Mouse (Mus musculus): ENCODE data around the gene Mdfi. TPM values are rescaled to one million over a fixed set of nuclear protein-coding genes. Genes with fewer than 3 reads are reported as not detected.

The Mdfi gene
- polyA plus RNA-seq, 1 experiment from 2014 or later = 15.7 TPM

DNA sequence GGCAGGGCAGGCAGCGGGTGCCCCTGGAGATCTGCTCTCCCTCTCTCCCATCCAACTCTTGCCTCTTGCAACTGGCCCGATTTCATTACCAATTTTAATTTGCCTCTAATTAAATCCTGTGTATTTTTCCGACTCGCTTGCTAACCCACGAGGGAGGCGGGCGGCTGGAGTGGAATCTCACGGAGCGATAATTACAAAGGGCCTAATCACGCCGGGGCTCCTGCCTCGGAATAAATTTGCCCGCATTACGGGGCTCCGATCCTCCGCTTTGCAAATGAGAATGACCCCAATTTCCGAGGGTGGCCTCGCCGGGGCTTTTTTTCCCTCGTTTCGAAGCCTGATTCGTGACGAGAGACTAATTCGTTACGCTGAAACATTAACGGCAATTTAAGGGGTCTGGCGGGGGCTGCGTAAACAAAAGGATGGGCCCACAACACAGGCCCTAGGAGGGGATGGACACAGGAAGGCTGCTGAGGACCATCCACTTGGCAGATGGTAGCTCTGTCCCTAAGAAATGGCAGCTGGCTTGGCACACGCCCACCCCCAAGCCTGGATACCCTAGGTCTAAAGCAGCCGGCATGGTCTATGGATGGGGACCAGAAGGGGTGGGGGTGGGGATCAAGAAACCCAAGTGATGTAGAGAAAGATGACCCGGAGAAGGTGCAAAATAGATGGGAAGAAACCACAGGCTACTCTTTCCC lies 38.0 kb upstream of the Mdfi start:
- Histone ChIP-seq H3K4me2 (replicated peaks; ENCODE audit: low read depth, low read length) (no peak overlapping the region), H3K4me3 (ENCODE audit: low read length) (no peak overlapping the region), H3K4me1 (ENCODE audit: control insufficient read depth, insufficient read depth, low read length) (peaks cover 2% of the 10 kb centered on the region; the same call in 1 of the 2 replicates), H3K9ac (ENCODE audit: low read depth, low read length) (no peak overlapping the region), H3K27ac (ENCODE audit: low read depth, low read length) (no peak overlapping the region), H3K36me3 (ENCODE audit: control insufficient read depth, insufficient read depth, low read length) (peaks cover 68% of the 10 kb centered on the region), H3K27me3 (ENCODE audit: control insufficient read depth, insufficient read depth, low read length) (no peaks in the 10 kb centered on the region), H3K9me3 (ENCODE audit: control insufficient read depth, low read length) (no peaks in the 10 kb centered on the region)
- ATAC-seq (ENCODE audit: low FRiP score, low TSS enrichment) = no peak
- 82% methylated on average over 31 of the region's 31 CpGs for WGBS

DNA sequence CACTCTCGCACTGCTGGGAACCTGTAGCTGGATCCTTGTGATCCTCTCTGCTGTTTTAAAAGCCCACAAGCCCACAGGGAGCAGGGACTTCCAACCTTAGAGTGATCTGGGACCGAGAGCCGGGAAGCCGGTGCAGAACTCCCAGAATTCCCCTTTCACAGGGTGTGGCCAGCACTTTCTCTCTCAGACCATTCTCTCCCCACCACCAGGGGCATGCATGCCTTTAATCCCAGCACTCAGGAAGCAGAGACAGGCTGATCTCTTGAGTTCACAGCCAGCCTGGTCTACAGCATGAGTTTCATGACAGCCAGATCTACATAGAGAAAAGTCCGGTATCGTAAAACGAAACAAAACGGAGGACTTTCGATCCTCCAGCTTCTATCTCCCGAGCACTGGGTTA lies 35.4 kb upstream of the Mdfi start:
- H3K4me3 ChIP-seq (ENCODE audit: low read length) = no peak overlapping the region
- no peak for ATAC-seq (ENCODE audit: low FRiP score, low TSS enrichment)
- no peaks in the 10 kb centered on the region for H3K9me3 ChIP-seq (ENCODE audit: control insufficient read depth, low read length)
- 92% methylated on average over 10 of the region's 10 CpGs for WGBS
- H3K27ac ChIP-seq (ENCODE audit: low read depth, low read length) = no peak overlapping the region
- no peak overlapping the region for H3K9ac ChIP-seq (ENCODE audit: low read depth, low read length)
- no peak overlapping the region for H3K4me2 ChIP-seq (replicated peaks; ENCODE audit: low read depth, low read length)
- no peaks in the 10 kb centered on the region for H3K4me1 ChIP-seq (ENCODE audit: control insufficient read depth, insufficient read depth, low read length)
- H3K27me3 ChIP-seq (ENCODE audit: control insufficient read depth, insufficient read depth, low read length) = no peaks in the 10 kb centered on the region
- H3K36me3 ChIP-seq (ENCODE audit: control insufficient read depth, insufficient read depth, low read length) = peaks cover 51% of the 10 kb centered on the region

GRCm38 (mm10) chr17:47866037-47866436 lies 31.5 kb upstream of the Mdfi start:
- Histone ChIP-seq H3K27ac (ENCODE audit: low read depth, low read length) (0 out of 2 replicates have a peak overlapping the region, but pooled peaks have one; percentile 44), H3K27me3 (ENCODE audit: control insufficient read depth, insufficient read depth, low read length) (no peaks in the 10 kb centered on the region), H3K4me3 (ENCODE audit: low read length) (no peak overlapping the region), H3K4me1 (ENCODE audit: control insufficient read depth, insufficient read depth, low read length) (0 out of 2 replicates have a peak, but pooled peaks cover 2% of the 10 kb centered on the region), H3K4me2 (replicated peaks; ENCODE audit: low read depth, low read length) (no peak overlapping the region), H3K9me3 (ENCODE audit: control insufficient read depth, low read length) (no peaks in the 10 kb centered on the region), H3K9ac (ENCODE audit: low read depth, low read length) (no peak overlapping the region), H3K36me3 (ENCODE audit: control insufficient read depth, insufficient read depth, low read length) (peaks cover 29% of the 10 kb centered on the region)
- no peak for ATAC-seq (ENCODE audit: low FRiP score, low TSS enrichment)
- 61% methylated on average over 10 of the region's 10 CpGs for WGBS

DNA sequence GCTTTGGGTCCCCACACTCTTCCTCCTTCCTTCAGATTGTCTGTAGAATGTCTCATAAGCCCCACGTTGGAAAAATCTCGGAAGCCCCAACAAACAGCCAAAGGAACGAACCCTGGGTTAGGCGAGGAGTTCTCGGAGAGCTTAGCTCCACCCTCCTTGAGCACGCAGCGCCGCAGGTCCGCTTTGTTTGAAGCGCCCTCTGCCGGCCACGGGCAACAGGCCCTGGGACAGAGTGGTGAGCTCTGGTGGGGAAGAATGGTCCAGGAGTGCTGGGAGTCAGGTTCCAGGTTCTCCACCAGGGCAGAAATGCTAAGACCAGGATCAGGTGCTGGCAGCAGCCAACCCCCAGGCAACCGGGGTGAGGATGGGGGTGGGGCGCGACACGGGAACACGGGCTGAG lies 30.0 kb upstream of the Mdfi start:
- 0% methylated on average over 17 of the region's 17 CpGs for WGBS
- 0 out of 2 replicates have a peak, but pooled peaks cover 2% of the 10 kb centered on the region for H3K4me1 ChIP-seq (ENCODE audit: control insufficient read depth, insufficient read depth, low read length)
- H3K9ac ChIP-seq (ENCODE audit: low read depth, low read length) = no peak overlapping the region
- H3K27me3 ChIP-seq (ENCODE audit: control insufficient read depth, insufficient read depth, low read length) = no peaks in the 10 kb centered on the region
- H3K4me2 ChIP-seq (replicated peaks; ENCODE audit: low read depth, low read length) = peak overlapping the region; percentile 24
- H3K4me3 ChIP-seq (ENCODE audit: low read length) = peak overlapping the region; percentile 4; the same call in 1 of the 2 replicates
- no peak overlapping the region for H3K27ac ChIP-seq (ENCODE audit: low read depth, low read length)
- H3K9me3 ChIP-seq (ENCODE audit: control insufficient read depth, low read length) = no peaks in the 10 kb centered on the region
- H3K36me3 ChIP-seq (ENCODE audit: control insufficient read depth, insufficient read depth, low read length) = peaks cover 14% of the 10 kb centered on the region
- peak; percentile 85 for ATAC-seq (ENCODE audit: low FRiP score, low TSS enrichment)

DNA sequence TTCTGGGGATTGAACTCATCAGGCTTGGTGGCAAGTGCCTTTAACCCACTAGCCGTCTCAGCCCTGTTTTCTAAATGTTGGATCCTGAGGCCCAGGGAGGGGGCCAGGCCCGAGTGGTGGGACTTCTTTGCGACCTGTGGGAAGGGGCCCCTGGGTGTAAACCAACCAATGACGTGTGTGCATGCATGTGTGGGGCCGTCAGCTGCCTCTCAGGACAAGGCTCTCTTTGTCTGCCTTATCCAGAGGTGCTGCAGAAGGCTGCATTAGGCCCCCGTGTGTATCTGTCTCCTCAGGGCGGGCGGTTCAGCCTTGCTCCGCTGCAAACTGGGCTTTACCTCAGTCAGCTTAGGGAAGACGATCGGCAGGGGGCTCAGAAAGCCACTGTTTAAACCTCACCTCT lies 28.9 kb upstream of the Mdfi start:
- Histone ChIP-seq H3K4me3 (ENCODE audit: low read length) (no peak overlapping the region), H3K36me3 (ENCODE audit: control insufficient read depth, insufficient read depth, low read length) (peaks cover 6% of the 10 kb centered on the region; the same call in 1 of the 2 replicates), H3K4me1 (ENCODE audit: control insufficient read depth, insufficient read depth, low read length) (0 out of 2 replicates have a peak, but pooled peaks cover 2% of the 10 kb centered on the region), H3K27ac (ENCODE audit: low read depth, low read length) (no peak overlapping the region), H3K9ac (ENCODE audit: low read depth, low read length) (no peak overlapping the region), H3K4me2 (replicated peaks; ENCODE audit: low read depth, low read length) (no peak overlapping the region), H3K27me3 (ENCODE audit: control insufficient read depth, insufficient read depth, low read length) (no peaks in the 10 kb centered on the region), H3K9me3 (ENCODE audit: control insufficient read depth, low read length) (no peaks in the 10 kb centered on the region)
- ATAC-seq (ENCODE audit: low FRiP score, low TSS enrichment) = no peak
- WGBS = 20% methylated on average over 11 of the region's 11 CpGs

DNA sequence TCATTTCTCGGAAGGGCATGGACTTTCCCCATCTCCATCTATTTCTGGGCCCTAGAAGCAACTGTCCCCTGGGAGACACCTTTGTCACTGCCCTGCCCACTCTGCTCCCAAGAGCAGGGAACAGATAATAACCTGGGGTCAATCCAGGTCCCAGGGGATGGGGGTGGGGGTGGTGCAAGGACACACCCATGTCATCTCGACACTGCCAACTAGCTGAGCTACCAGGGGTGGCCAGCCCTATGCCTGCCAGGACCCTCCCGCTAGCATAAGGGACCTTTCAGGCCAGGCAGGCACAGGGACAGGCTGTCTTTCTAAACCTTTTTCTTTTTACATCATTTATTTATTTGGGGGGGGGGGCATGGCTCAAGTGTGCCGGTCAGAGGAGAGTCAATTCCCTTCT lies 28.5 kb upstream of the Mdfi start:
- Histone ChIP-seq H3K27me3 (ENCODE audit: control insufficient read depth, insufficient read depth, low read length) (no peaks in the 10 kb centered on the region), H3K4me1 (ENCODE audit: control insufficient read depth, insufficient read depth, low read length) (0 out of 2 replicates have a peak, but pooled peaks cover 2% of the 10 kb centered on the region), H3K4me2 (replicated peaks; ENCODE audit: low read depth, low read length) (no peak overlapping the region), H3K36me3 (ENCODE audit: control insufficient read depth, insufficient read depth, low read length) (0 out of 2 replicates have a peak, but pooled peaks cover 5% of the 10 kb centered on the region), H3K9me3 (ENCODE audit: control insufficient read depth, low read length) (no peaks in the 10 kb centered on the region), H3K9ac (ENCODE audit: low read depth, low read length) (no peak overlapping the region), H3K27ac (ENCODE audit: low read depth, low read length) (no peak overlapping the region), H3K4me3 (ENCODE audit: low read length) (no peak overlapping the region)
- WGBS = 57% methylated on average over 4 of the region's 4 CpGs
- no peak for ATAC-seq (ENCODE audit: low FRiP score, low TSS enrichment)

- Histone ChIP-seq H3K4me2 (replicated peaks; ENCODE audit: low read depth, low read length) (no peak overlapping the region), H3K36me3 (ENCODE audit: control insufficient read depth, insufficient read depth, low read length) (no peaks in the 10 kb centered on the region), H3K9me3 (ENCODE audit: control insufficient read depth, low read length) (peaks cover 5% of the 10 kb centered on the region; the same call in 1 of the 2 replicates), H3K4me3 (ENCODE audit: low read length) (no peak overlapping the region), H3K4me1 (ENCODE audit: control insufficient read depth, insufficient read depth, low read length) (no peaks in the 10 kb centered on the region), H3K9ac (ENCODE audit: low read depth, low read length) (no peak overlapping the region), H3K27me3 (ENCODE audit: control insufficient read depth, insufficient read depth, low read length) (no peaks in the 10 kb centered on the region), H3K27ac (ENCODE audit: low read depth, low read length) (no peak overlapping the region)
- no peak for ATAC-seq (ENCODE audit: low FRiP score, low TSS enrichment)
- 84% methylated on average over 4 of the region's 4 CpGs for WGBS
Observed at GRCm38 (mm10) chr17:47855544-47855943, 21.1 kb upstream of the Mdfi start.

DNA sequence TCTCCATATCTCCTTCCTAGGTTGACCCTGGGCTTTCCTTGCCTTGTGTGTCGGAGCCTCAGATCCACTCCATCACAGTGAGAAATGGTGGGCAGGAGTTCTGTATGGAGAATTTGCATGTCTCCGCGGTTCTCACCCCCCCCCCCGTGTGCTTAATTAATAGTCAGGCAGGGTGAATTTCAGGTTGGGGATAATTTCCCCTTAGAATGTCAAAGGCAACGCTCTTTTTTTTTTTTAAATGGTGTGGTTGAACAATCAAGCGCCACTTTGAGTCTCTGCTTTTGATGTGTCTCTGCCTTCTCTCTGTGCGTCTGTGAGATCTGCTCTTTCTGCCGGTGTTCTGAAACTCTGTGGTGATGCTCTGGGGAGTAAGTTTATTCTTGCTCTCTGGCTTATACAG lies 20.4 kb upstream of the Mdfi start:
- 91% methylated on average over 8 of the region's 8 CpGs for WGBS

DNA sequence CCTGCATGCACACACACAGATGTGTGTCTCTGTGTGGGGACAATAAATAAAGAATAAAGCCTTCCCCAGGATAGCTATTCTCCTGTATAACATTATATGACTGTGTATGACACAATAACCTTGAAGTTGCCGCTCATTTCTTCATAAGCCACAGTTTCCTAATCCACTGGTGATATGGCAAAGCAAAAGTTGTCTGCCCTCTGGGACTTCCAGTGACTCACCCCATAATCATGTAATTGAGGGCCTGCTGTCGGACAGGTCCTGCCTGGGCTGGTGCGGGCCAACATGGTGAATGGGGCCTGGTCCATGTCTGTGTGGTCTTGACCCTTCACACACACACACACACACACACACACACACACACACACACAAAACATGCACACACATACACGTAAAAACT lies 19.3 kb upstream of the Mdfi start:
- H3K27ac ChIP-seq (ENCODE audit: low read depth, low read length) = no peak overlapping the region
- H3K9me3 ChIP-seq (ENCODE audit: control insufficient read depth, low read length) = peaks cover 5% of the 10 kb centered on the region; the same call in 1 of the 2 replicates
- H3K4me3 ChIP-seq (ENCODE audit: low read length) = no peak overlapping the region
- H3K36me3 ChIP-seq (ENCODE audit: control insufficient read depth, insufficient read depth, low read length) = no peaks in the 10 kb centered on the region
- H3K9ac ChIP-seq (ENCODE audit: low read depth, low read length) = no peak overlapping the region
- WGBS = 90% methylated on average over 4 of the region's 4 CpGs
- no peaks in the 10 kb centered on the region for H3K4me1 ChIP-seq (ENCODE audit: control insufficient read depth, insufficient read depth, low read length)
- ATAC-seq (ENCODE audit: low FRiP score, low TSS enrichment) = no peak
- no peak overlapping the region for H3K4me2 ChIP-seq (replicated peaks; ENCODE audit: low read depth, low read length)
- no peaks in the 10 kb centered on the region for H3K27me3 ChIP-seq (ENCODE audit: control insufficient read depth, insufficient read depth, low read length)

More for the DNA sequence above, 20.4 kb upstream of the Mdfi start:
- Histone ChIP-seq H3K36me3 (ENCODE audit: control insufficient read depth, insufficient read depth, low read length) (no peaks in the 10 kb centered on the region), H3K4me2 (replicated peaks; ENCODE audit: low read depth, low read length) (no peak overlapping the region), H3K27me3 (ENCODE audit: control insufficient read depth, insufficient read depth, low read length) (no peaks in the 10 kb centered on the region), H3K4me1 (ENCODE audit: control insufficient read depth, insufficient read depth, low read length) (no peaks in the 10 kb centered on the region), H3K27ac (ENCODE audit: low read depth, low read length) (no peak overlapping the region), H3K9me3 (ENCODE audit: control insufficient read depth, low read length) (peaks cover 5% of the 10 kb centered on the region; the same call in 1 of the 2 replicates), H3K9ac (ENCODE audit: low read depth, low read length) (no peak overlapping the region), H3K4me3 (ENCODE audit: low read length) (no peak overlapping the region)
- no peak for ATAC-seq (ENCODE audit: low FRiP score, low TSS enrichment)

All from kidney, embryonic 14.5 days (tissue).